Mouse (Mus musculus) lung, postnatal 0 days (tissue): ENCODE data around the gene Coro2a.
"Not testable (repeated sequence)": the region's sequence is repeated elsewhere in the genome, so short reads cannot be mapped to it uniquely, and the experiment has no call there.

ENCODE experiments used
- CTCF ChIP-seq: IDR thresholded peaks from 2 replicates; pipeline ENCODE4 v1.5.1; 2016; ENCODE audit warnings: antibody characterized with exemption, mild to moderate bottlenecking
- EP300 ChIP-seq: IDR thresholded peaks from 2 replicates; pipeline ENCODE4 v1.6.1; 2016; ENCODE audit warnings: antibody characterized with exemption, mild to moderate bottlenecking, control low read depth

DNA sequence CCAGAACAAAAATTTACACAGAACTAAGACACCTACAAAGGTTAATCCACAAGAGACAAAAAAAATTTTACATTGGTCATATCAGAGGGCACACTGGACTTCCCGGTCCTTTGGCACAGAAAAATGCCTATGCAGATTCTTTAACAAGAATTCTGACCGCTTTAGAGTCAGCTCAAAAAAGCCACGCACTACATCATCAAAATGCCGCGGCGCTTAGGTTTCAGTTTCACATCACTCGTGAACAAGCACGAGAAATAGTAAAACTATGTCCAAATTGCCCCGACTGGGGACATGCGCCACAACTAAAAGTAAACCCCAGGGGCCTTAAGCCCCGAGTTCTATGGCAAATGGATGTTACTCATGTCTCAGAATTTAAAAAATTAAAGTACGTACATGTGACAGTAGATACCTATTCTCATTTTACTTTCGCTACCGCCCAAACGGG lies 21.2 kb downstream of the Coro2a start:
- TF ChIP-seq CTCF, EP300: not testable (repeated sequence)
